Mouse (Mus musculus): Measurements from ENCODE around the gene Cdk5r1. TPM values are rescaled to one million over a fixed set of nuclear protein-coding genes. Genes with fewer than 3 reads are reported as not detected.

The Cdk5r1 gene
- polyA plus RNA-seq, 1 experiment from 2014 or later, result 82.7 TPM

GRCm38 (mm10) chr11:80495972-80496371 is 19.1 kb downstream of the Cdk5r1 start:
- Histone ChIP-seq H3K9me3 (replicated peaks) (no peaks in the 10 kb centered on the region), H3K27me3 (replicated peaks) (no peaks in the 10 kb centered on the region), H3K27ac (replicated peaks) (no peak overlapping the region), H3K4me2 (no peak overlapping the region), H3K4me3 (replicated peaks) (no peak overlapping the region), H3K9ac (replicated peaks) (no peak overlapping the region), H3K4me1 (peaks cover 27% of the 10 kb centered on the region), H3K36me3 (no peaks in the 10 kb centered on the region)
- no peak for ATAC-seq (ENCODE audit: low FRiP score)
- 92% methylated on average over 6 of the region's 6 CpGs for WGBS

DNA sequence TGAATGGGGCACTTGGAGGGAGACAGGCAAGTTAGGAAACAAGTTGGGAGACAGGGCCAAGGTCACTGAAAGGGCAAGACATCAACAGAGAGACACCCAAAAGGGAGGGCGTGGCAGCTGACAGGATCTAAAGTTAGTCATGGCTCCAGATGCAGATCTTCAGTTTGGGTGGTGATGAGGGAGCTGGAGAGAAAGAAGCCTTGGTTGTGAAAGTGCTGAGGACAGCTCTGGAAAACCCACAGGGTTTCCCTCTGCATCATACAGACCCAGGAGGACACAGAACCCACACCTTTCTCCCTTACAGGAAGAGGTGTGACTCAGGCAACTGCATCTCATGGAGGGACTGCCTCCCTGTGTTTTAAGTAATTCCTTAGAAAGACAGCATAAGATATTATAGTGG is 19.8 kb downstream of the Cdk5r1 start:
- Histone ChIP-seq H3K36me3 (no peaks in the 10 kb centered on the region), H3K9me3 (replicated peaks) (no peaks in the 10 kb centered on the region), H3K9ac (replicated peaks) (no peak overlapping the region), H3K27me3 (replicated peaks) (no peaks in the 10 kb centered on the region), H3K27ac (replicated peaks) (no peak overlapping the region), H3K4me1 (peaks cover 27% of the 10 kb centered on the region), H3K4me3 (replicated peaks) (no peak overlapping the region), H3K4me2 (no peak overlapping the region)
- no peak for ATAC-seq (ENCODE audit: low FRiP score)
- WGBS, result 90% methylated on average over 1 of the region's 1 CpGs

DNA sequence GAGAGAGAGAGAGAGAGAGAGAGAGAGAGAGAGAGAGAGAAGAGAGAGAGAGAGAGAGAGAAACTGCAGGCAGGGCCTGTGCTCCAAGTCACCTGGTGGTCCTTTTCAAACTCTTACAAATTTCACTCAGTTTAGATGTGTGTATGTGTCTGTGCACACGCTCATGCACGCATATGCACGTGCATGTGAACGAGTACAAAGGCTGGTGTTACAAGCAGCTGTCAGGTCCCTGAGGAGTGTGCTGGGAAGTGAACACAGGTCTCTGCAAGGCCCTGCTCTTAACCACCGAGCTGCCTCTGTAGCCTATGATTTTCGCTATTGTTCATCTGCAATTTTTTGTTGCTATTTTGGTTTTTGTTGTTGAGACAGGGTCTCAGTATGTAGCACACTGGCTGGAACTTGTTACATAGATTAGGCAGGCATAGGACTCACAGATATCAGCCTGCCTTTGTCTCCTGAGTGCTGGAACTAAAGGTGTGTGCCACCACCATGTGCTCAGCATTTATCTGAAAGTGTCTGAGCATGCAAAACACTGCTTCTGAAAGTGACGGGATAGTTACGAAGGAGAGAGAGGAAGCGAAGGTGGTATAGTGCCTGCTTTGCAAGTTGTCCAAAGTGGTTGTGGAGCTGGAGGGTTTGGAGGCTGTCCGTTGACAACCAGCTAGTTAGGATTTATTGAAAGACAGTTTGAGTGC is 20.5 kb downstream of the Cdk5r1 start:
- H3K9ac ChIP-seq (replicated peaks), result no peak overlapping the region
- H3K4me3 ChIP-seq (replicated peaks), result no peak overlapping the region
- no peaks in the 10 kb centered on the region for H3K9me3 ChIP-seq (replicated peaks)
- WGBS, result 76% methylated on average over 10 of the region's 10 CpGs
- H3K27me3 ChIP-seq (replicated peaks), result no peaks in the 10 kb centered on the region
- H3K27ac ChIP-seq (replicated peaks), result no peak overlapping the region
- ATAC-seq (ENCODE audit: low FRiP score), result no peak
- H3K36me3 ChIP-seq, result no peaks in the 10 kb centered on the region
- peaks cover 27% of the 10 kb centered on the region for H3K4me1 ChIP-seq
- H3K4me2 ChIP-seq, result no peak overlapping the region

- peaks cover 32% of the 10 kb centered on the region for H3K4me1 ChIP-seq
- no peak overlapping the region for H3K4me3 ChIP-seq (replicated peaks)
- H3K9ac ChIP-seq (replicated peaks), result no peak overlapping the region
- no peak for ATAC-seq (ENCODE audit: low FRiP score)
- no peak overlapping the region for H3K4me2 ChIP-seq
- H3K36me3 ChIP-seq, result no peaks in the 10 kb centered on the region
- peak overlapping the region; percentile 78 for H3K27ac ChIP-seq (replicated peaks)
- H3K9me3 ChIP-seq (replicated peaks), result no peaks in the 10 kb centered on the region
- no peaks in the 10 kb centered on the region for H3K27me3 ChIP-seq (replicated peaks)
- WGBS, result 42% methylated on average over 11 of the region's 11 CpGs
Observed at GRCm38 (mm10) chr11:80498328-80499070, 21.7 kb downstream of the Cdk5r1 start.

DNA sequence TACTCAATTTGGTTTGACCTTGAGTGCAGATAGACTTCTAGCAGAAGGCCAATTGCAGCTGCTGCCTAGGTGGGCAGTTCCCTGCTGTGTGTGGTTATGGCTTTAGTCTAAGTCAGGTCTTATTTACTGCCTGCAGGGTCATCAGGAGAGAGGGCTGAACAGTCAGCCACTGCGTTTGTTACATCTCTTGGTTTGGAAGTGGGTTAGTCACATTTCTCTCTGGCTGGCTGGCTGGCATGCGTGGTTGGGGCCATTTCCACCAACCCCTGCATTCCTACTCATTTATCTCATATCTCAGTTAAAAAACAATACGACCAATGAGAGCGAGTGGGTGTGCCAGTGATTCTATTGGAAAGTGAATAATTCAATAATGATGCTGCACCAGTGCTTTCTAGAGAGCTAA is 22.7 kb downstream of the Cdk5r1 start:
- 59% methylated on average over 4 of the region's 4 CpGs for WGBS
- Histone ChIP-seq H3K27me3 (replicated peaks) (no peaks in the 10 kb centered on the region), H3K27ac (replicated peaks) (peak overlapping the region; percentile 78), H3K36me3 (no peaks in the 10 kb centered on the region), H3K4me1 (peaks cover 43% of the 10 kb centered on the region), H3K4me3 (replicated peaks) (no peak overlapping the region), H3K4me2 (no peak overlapping the region), H3K9ac (replicated peaks) (no peak overlapping the region), H3K9me3 (replicated peaks) (no peaks in the 10 kb centered on the region)
- ATAC-seq (ENCODE audit: low FRiP score), result no peak

GRCm38 (mm10) chr11:80503281-80503680 is 26.5 kb downstream of the Cdk5r1 start:
- H3K4me1 ChIP-seq, result peaks cover 50% of the 10 kb centered on the region

GRCm38 (mm10) chr11:80503726-80504452 is 27.1 kb downstream of the Cdk5r1 start:
- no peaks in the 10 kb centered on the region for H3K27me3 ChIP-seq (replicated peaks)
- H3K4me2 ChIP-seq, result peak overlapping the region; percentile 22
- ATAC-seq (ENCODE audit: low FRiP score), result peak; percentile 90
- H3K4me3 ChIP-seq (replicated peaks), result no peak overlapping the region
- no peaks in the 10 kb centered on the region for H3K9me3 ChIP-seq (replicated peaks)
- H3K36me3 ChIP-seq, result no peaks in the 10 kb centered on the region
- H3K27ac ChIP-seq (replicated peaks), result peak overlapping the region; percentile 96
- H3K9ac ChIP-seq (replicated peaks), result peak overlapping the region; percentile 24
- WGBS, result 13% methylated on average over 12 of the region's 13 CpGs
- peaks cover 48% of the 10 kb centered on the region for H3K4me1 ChIP-seq

More at GRCm38 (mm10) chr11:80503281-80503680, 26.5 kb downstream of the Cdk5r1 start:
- Histone ChIP-seq H3K36me3 (no peaks in the 10 kb centered on the region), H3K9me3 (replicated peaks) (no peaks in the 10 kb centered on the region), H3K27me3 (replicated peaks) (no peaks in the 10 kb centered on the region), H3K4me2 (no peak overlapping the region), H3K4me3 (replicated peaks) (no peak overlapping the region), H3K27ac (replicated peaks) (peak overlapping the region; percentile 96), H3K9ac (replicated peaks) (no peak overlapping the region)
- WGBS, result 75% methylated on average over 6 of the region's 6 CpGs
- no peak for ATAC-seq (ENCODE audit: low FRiP score)

GRCm38 (mm10) chr11:80504519-80505385 is 27.9 kb downstream of the Cdk5r1 start:
- Histone ChIP-seq H3K27me3 (replicated peaks) (no peaks in the 10 kb centered on the region), H3K27ac (replicated peaks) (peak overlapping the region; percentile 96), H3K4me2 (peak overlapping the region; percentile 22), H3K4me1 (peaks cover 45% of the 10 kb centered on the region), H3K4me3 (replicated peaks) (no peak overlapping the region), H3K9ac (replicated peaks) (peak overlapping the region; percentile 18; the same call in 1 of the 2 replicates), H3K36me3 (no peaks in the 10 kb centered on the region), H3K9me3 (replicated peaks) (no peaks in the 10 kb centered on the region)
- WGBS, result 30% methylated on average over 6 of the region's 6 CpGs
- peak; percentile 25; the same call in 1 of the 2 replicates for ATAC-seq (ENCODE audit: low FRiP score)

- Histone ChIP-seq H3K36me3 (no peaks in the 10 kb centered on the region), H3K4me2 (no peak overlapping the region), H3K4me1 (peaks cover 38% of the 10 kb centered on the region), H3K9me3 (replicated peaks) (no peaks in the 10 kb centered on the region), H3K27me3 (replicated peaks) (no peaks in the 10 kb centered on the region), H3K27ac (replicated peaks) (peak overlapping the region; percentile 96), H3K4me3 (replicated peaks) (no peak overlapping the region), H3K9ac (replicated peaks) (no peak overlapping the region)
- ATAC-seq (ENCODE audit: low FRiP score), result no peak
- WGBS, result 80% methylated on average over 3 of the region's 3 CpGs
Observed at GRCm38 (mm10) chr11:80505581-80505980, 28.8 kb downstream of the Cdk5r1 start.

GRCm38 (mm10) chr11:80506483-80506882 is 29.7 kb downstream of the Cdk5r1 start:
- Histone ChIP-seq H3K27me3 (replicated peaks) (no peaks in the 10 kb centered on the region), H3K4me3 (replicated peaks) (no peak overlapping the region), H3K9me3 (replicated peaks) (no peaks in the 10 kb centered on the region), H3K4me2 (no peak overlapping the region), H3K4me1 (peaks cover 38% of the 10 kb centered on the region), H3K9ac (replicated peaks) (no peak overlapping the region), H3K27ac (replicated peaks) (no peak overlapping the region), H3K36me3 (no peaks in the 10 kb centered on the region)
- no peak for ATAC-seq (ENCODE audit: low FRiP score)

DNA sequence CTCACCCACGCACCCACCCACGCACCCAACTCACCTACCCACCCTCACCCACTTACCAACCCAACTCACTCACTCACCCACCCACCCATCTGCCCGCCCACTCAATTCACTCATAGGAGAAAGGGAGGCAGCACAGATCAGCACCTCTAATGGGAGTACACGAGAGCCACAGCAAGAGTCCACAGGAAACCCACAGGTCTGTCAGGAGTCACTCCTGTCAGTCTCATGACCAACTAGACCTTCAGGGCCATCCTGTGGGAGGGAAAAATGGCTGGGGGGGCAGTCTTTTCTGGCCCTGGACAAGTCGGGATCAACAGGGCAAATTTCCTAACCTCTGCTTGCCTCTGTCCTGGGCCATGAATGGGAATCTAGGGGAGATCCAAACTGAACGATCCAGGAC is 31.0 kb downstream of the Cdk5r1 start:
- H3K9me3 ChIP-seq (replicated peaks), result no peaks in the 10 kb centered on the region
- no peak for ATAC-seq (ENCODE audit: low FRiP score)
- 92% methylated on average over 6 of the region's 6 CpGs for WGBS
- no peak overlapping the region for H3K9ac ChIP-seq (replicated peaks)
- H3K27me3 ChIP-seq (replicated peaks), result 0 out of 2 replicates have a peak, but pooled peaks cover 3% of the 10 kb centered on the region
- no peak overlapping the region for H3K27ac ChIP-seq (replicated peaks)
- H3K36me3 ChIP-seq, result no peaks in the 10 kb centered on the region
- peaks cover 38% of the 10 kb centered on the region for H3K4me1 ChIP-seq
- H3K4me3 ChIP-seq (replicated peaks), result no peak overlapping the region
- no peak overlapping the region for H3K4me2 ChIP-seq
